Mouse (Mus musculus) G1E (cell line): ENCODE data around the gene Stambp.

Experiments
- CTCF ChIP-seq: IDR thresholded peaks from 2 replicates; pipeline ENCODE4 v1.5.1; 2012; ENCODE audit warnings: low read depth, low read length, inconsistent platforms, mixed read lengths
- GATA1 ChIP-seq: IDR thresholded peaks from 2 replicates; pipeline ENCODE4 v1.6.1; 2012; ENCODE audit warnings: borderline replicate concordance, low read length, inconsistent platforms, mixed read lengths
- POLR2AphosphoS5 ChIP-seq: IDR thresholded peaks from 2 replicates; pipeline ENCODE4 v1.6.1; 2012; ENCODE audit warnings: low read depth, low read length, inconsistent platforms; ENCODE audit not compliant: insufficient replicate concordance
- TAL1 ChIP-seq: conservative IDR thresholded peaks from 2 replicates; pipeline ENCODE4 v1.6.1; 2012; ENCODE audit warnings: low read depth, low read length, inconsistent platforms, mixed read lengths

- no peak for TF ChIP-seq CTCF
- no peak for TF ChIP-seq GATA1
- no peak for TF ChIP-seq TAL1
- TF ChIP-seq POLR2AphosphoS5: no peak
These were observed 27.2 kb upstream of the Stambp start for GRCm38 (mm10) chr6:83599636-83600174.
